Mouse (Mus musculus): ENCODE data around the gene U2surp. TPM values are rescaled to one million over a fixed set of nuclear protein-coding genes. Genes with fewer than 3 reads are reported as not detected.
A peak's percentile ranks its signal among the peaks of the same experiment; 100 is the strongest.

The U2surp gene
- total RNA-seq, 2 experiments from 2014 or later: 94.2 to 187 TPM

DNA sequence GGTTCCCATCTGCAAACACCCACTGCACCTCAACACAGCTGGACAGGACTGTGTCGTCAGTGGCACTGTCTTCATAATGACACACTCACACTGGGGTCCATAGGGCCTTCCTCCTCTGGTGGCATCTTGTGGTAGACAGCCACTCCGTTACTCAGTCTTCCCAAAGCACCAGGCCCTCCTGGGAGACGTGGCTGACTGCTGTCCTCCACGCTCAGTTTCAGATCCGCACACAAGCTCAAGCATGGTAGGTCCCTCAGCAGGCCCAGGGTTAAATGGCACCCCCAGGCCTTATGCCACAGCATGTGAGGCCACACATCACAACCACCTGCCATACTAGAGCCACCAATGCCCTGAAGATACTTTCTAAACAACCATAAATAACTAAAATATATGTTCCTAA, 33.4 kb downstream of the U2surp start:
- no peak for ATAC-seq (replicated peaks; ENCODE audit: poor library complexity, severe bottlenecking)

DNA sequence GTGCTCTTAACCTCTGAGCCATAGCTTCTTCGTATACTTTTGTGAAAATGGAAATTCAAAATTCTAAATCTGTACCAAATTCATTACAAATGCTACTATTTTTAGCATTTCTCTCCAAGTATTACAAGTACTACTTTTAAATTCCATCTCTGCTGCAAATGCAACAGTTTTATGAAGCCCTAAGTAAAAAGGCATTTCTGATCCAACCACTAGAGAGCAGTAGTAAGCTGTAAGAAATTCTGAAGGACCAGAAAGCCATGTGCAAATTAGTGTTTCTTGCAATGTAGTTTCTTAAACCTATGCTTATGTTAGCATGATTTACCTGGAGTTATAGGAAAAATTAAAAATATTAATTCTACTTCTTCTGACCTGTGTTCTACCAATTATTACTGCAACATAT, 38.9 kb downstream of the U2surp start:
- no peak for ATAC-seq (replicated peaks; ENCODE audit: poor library complexity, severe bottlenecking)

DNA sequence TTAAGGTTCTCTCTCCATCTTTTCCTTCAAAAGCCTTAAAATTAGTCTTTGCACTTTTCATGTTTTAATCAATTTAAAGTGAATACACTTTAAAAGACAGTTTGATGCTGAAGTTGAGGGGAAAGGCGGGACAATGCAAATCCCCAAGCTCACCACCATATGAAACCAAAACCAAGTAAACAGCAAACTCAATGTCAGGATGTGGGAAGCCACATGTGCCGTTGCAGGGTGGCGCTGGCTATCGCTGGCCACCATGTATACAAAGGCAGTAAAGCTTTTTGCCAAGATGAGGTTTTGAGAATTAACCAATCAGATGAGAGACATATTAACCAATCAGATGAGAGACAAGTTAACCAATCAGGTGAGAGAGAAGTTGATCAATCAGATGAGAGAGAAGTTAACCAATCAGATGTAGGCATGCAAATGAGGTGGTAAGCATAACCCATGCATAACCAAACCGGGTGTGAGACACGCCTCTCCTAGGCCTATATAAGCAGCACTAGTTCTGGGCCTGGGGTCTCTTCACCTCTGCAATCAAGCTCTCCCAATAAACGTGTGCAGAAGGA, 42.7 kb downstream of the U2surp start:
- peak; percentile 42; the same call in 1 of the 2 replicates for ATAC-seq (replicated peaks; ENCODE audit: poor library complexity, severe bottlenecking)

DNA sequence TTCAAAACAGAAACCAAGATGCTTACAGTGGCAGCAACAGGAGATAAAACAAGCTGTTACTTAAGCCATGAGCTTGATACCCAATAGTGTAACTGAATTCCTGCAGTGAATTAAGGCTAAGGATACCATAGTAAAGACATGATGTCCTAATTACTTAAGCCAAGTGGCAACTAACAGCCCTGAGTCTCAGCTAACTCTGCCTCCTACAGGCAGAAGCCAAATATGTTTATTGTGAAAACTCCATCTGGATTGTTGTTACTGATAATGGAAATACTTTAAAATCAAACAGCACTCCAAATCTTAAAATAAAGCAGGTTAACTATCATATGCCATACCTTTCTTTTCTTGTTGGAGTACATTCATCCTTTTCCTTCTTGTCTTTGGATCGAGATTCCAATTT, 47.8 kb downstream of the U2surp start:
- no peak for ATAC-seq (replicated peaks; ENCODE audit: poor library complexity, severe bottlenecking)

DNA sequence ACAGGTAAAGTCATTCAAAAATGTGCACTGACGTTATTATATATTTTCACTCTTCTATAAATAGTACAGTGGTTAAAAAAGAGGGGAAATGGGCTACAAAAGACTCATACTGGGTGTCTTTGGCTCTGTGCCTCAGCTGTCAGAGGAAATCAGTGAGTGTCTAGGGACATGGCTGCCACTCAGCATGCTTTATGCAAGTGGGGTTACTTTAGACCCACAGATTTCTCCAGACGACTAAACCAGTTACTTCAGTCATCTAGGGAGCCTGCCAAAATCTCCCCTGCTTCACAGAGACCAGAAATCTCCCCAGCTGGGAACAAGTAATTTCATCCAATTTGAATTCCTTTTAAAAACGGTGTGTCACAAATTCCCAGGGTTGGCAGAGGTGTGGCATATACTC, 59.9 kb downstream of the U2surp start:
- ATAC-seq (replicated peaks; ENCODE audit: poor library complexity, severe bottlenecking): no peak

DNA sequence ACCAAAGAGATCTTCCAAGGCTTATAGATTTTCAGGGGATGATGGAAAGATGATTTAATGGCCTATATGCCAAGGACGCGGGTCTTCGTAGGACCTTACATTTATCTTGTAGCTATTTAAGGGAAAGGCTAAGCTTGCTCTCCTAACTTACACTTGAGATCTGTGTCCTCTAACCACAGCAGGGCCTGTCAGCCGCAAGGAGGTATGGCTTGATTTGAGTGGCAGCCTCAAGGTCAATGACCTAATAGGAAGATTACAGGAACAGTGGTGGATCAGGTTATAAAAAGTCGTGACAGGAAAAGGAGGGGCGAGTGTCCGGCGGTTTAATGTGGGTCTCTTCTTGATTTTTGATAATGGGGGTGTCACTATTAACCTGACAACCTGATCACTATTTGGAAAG, 61.2 kb downstream of the U2surp start:
- no peak for ATAC-seq (replicated peaks; ENCODE audit: poor library complexity, severe bottlenecking)

DNA sequence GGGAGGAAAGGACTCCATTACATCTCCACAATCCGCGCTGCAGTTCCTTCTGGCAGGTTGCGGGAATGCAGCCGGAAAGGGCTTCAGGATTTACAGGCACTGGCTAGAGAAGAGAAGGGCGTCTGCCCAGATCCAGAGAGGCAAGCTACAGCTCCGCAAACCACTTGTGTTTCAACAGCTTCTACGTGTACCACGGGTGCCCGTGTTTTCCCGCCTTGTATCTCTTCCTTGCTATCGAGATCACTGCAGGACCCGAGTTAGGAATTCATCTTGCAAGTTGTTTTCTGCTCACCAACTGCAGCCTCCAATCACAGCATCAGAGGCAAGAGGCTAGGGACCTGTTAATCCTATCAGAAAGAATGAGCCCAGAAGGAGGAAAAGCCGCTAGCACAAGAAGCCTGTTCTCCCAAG, 69.5 kb downstream of the U2surp start:
- no peak for ATAC-seq (replicated peaks; ENCODE audit: poor library complexity, severe bottlenecking)

DNA sequence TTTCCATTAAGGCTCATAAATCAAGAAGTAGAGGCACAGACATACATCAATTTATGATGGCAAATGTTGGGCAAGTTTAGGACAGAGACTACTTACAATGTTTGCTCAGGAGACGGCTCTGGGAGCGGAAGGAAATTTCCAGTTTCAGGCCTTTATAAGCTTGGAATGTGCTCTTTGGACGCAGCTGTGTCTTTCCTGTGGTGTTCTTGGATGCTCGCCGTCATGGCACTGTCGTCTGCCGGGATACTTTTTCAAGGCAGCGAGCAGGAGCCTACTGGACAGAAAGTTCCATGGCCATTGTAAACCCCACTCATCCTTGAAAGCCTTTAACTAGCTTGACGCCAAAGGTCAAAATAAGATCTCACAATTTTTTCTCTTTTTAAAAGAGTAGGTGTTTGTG, 73.9 kb downstream of the U2surp start:
- no peak for ATAC-seq (replicated peaks; ENCODE audit: poor library complexity, severe bottlenecking)

DNA sequence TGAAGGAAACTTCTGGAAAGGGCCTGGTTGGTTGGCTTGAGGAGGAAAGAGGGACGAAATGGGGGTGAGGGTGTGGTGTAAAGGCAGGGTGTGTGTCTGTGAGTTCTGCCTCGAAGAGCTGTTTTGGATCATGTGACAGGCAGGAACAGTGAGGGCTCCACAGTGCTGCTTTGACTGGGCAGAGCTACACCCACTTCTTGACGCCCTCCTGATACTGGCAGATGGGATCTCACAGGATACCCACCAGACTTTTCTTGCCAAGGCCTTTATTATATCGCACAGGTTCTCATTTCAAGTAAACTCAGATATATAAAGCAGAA, 75.5 kb downstream of the U2surp start:
- no peak for ATAC-seq (replicated peaks; ENCODE audit: poor library complexity, severe bottlenecking)

DNA sequence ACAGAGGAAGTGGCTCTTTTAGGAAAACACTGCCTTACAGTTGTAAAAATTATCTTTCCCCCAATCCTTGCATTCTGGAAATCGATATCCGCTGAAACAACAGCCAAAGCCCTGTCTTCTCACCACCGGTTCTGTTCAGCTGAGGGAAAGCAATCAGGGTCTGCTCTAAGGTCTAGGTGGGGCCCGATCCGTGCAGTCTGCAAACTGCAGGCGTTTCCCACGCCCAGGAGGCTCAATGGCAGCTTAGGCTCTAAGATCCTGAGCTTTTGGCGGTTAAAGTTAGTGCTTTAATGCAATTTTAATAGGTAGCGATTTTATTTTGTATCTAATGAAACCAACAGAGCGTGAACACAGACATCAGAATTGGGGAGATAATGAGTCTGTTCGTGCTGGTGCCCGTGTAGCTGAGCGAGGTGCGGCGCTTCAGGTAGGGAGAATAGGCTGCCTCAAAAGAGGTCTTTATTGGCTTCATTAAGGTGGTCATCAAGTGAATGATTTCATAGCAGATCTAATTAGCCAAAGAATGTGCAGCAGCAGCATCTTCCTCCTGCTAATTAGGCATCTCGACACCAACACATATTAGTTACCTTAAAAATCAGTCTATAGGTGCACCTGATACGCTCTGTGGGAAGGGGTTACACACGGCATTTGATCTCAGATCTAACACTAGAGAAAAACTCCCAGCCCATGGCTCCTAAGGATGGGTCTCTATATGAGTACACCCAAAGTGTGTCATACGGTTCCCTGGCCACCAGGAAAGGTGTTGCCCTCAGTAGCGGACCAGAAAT, 76.1 kb downstream of the U2surp start:
- ATAC-seq (replicated peaks; ENCODE audit: poor library complexity, severe bottlenecking): no peak

DNA sequence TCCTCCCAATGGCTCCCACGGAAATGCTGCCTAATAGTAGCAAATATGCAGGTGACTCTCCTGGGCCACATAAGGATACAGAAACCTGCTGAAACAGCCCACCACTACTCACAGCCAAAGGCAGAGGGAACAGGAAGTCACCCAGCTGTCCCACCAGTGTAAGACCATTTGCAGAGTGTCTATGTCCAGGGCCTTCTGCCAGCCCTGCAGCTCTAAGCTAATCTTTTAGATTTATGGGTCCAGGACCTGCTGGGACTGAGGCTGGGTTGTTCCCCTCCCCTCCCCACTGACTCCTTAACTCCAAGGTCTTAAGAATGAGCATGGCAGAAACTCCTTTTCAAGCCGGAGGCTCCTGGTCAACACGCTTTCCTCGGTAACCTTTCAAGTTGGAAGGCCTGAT, 83.5 kb downstream of the U2surp start:
- ATAC-seq (replicated peaks; ENCODE audit: poor library complexity, severe bottlenecking): no peak

DNA sequence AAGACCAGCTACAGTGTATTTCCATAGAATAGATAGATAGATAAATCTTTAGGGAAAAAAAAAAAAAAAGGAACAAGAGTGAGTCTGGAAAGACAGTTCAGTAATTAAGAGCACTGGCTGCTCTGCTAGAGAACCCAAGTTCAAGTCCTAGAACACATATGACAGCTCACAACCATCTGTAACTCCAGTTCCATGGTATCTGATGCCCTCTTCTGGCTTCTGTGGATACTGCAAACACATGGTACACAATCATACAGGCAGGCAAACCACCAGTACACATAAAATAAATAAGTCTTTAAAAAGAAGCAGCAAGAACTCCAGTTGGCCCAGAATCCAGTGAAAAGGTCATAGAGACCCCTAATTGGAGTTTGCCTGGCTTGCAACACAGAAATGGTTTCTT, 97.9 kb downstream of the U2surp start:
- no peak for ATAC-seq (replicated peaks; ENCODE audit: poor library complexity, severe bottlenecking)

DNA sequence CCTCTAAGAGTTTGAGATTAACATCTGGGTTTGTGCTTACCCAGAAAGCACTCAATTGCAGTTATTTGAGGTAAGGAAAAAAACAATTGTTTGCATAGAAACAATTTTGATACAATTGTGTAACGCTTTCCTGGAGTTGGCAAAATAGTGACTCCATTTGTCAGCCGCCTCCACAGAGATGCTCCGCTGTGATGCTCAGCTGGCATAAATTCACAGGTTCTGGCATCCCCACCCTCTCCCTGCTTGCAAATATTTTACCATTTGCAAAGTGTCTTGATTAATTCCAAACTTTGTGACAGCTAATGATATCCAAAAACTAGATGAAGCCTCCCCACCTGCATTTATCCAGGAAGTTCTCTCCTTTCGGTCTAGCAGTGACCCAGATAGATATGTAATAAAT, 99.7 kb downstream of the U2surp start:
- ATAC-seq (replicated peaks; ENCODE audit: poor library complexity, severe bottlenecking): no peak

DNA sequence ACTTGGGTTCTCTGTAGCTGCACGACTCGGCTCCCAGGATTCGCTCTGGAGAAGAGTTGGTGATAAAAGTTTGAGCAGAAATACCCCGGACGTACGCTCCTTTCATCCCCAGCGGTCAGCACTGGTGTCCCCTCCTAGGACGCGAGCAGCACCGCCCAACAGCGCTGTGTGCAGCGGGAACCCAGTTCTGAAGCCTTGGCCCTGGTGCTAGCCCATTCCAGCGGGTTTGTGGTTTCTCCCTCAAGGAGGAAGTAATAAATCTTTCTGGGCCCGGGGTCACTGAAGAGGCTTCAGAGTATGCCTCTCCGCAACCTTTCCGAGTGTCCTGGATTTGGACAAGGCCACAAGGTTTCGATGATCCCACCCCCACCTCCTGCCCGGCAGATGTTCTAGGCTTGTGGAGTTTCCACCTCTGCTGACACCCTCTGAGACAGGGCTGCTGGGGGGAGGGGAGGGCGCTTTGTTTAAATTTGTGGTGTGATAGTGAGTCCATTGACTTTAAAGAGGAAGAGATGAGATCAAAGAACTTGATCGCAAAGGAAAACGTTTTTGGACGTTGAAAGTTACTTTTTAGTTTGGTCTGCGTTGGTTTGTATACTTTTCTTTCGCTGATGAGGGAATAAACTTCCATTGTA, 104.1 kb downstream of the U2surp start:
- ATAC-seq (replicated peaks; ENCODE audit: poor library complexity, severe bottlenecking): peak; percentile 30

Other genes starting within 250 kb of the U2surp start
- gene Chst2, start 105.3 kb downstream of the U2surp start, total RNA-seq (2014; fragmentation: Nextera tagmentation): not detected in 2 replicates
- gene Chst2, start 105.3 kb downstream of the U2surp start, total RNA-seq (2017): not detected in 2 replicates
- gene Paqr9, start 47.7 kb upstream of the U2surp start, total RNA-seq (2014; fragmentation: Nextera tagmentation): 0.02 and 0.04 TPM in 2 replicates
- gene Paqr9, start 47.7 kb upstream of the U2surp start, total RNA-seq (2017): under 0.01 and 0.09 TPM in 2 replicates
- not detected in 2 replicates for gene Pcolce2, start 125.6 kb upstream of the U2surp start, total RNA-seq (2014; fragmentation: Nextera tagmentation)
- gene Pcolce2, start 125.6 kb upstream of the U2surp start, total RNA-seq (2017): not detected in 2 replicates
- gene Trpc1, start 238.4 kb upstream of the U2surp start, total RNA-seq (2014; fragmentation: Nextera tagmentation): not detected in 2 replicates
- not detected in 2 replicates for gene Trpc1, start 238.4 kb upstream of the U2surp start, total RNA-seq (2017)

All from granulocyte monocyte progenitor cell, adult 5-6 weeks (primary cell).